Comparison of ENCODE assay signal across 16 mouse cellular contexts in the genomic region with DNA sequence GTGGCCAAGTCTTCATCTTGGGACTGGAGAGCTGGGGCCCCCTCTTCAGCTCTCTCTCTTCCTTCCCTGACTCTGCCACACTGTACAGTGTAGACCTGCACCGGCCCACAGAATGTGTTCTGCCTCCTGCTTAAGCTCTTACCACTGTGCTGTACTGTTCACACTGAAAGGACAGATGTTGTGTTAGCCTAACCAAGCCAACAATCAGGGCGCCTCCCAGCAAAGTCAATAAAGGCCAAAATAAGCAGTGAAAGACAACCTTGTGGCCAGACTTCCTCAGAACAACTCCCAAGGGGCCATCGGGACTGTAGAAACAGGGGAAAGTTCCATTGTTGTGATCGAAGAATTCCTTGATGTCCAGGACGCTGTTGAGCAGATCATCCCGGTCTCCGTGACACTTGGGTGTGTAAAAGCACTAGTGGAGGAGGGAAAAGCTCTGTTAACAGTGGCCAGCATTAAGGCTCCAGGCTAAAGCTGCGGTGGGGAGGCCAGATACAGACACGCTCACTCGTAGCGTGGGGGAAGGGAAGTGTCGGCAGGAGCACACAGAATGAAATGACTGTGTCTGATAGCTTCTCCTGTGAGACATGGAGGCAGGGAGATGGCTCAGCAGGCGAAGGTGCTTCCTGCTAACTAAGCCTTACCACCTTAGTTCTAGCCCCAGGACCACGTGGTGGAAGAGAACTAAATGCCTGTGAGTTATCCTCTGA. TPM values are rescaled to one million over a fixed set of nuclear protein-coding genes. Genes with fewer than 3 reads are reported as not detected.
DNase-seq lines count a peak whose midpoint lies in the region; ATAC-seq and TF ChIP-seq lines count a peak whose summit lies in the region.
"Had no signal": no experiment of that assay in that cellular context is flagged by ENCODE, and none has a peak within 500 bp of the region (broad histone marks: within the 10 kb centered on the region; RNA-seq: fewer than 3 reads in every experiment).

No protein-coding gene starts in this region.

- intact Hi-C loops in heart, postnatal 36 days (cut with DNase I): no loop called here
- intact Hi-C loops in left cerebral cortex, adult 2 months (cut with DNase I): loop anchor here (5.0 kb wide), 1 partner anchor 35 kb away; no protein-coding TSS in a partner anchor

- H3K9me3 ChIP-seq in lung, postnatal 0 days (ENCODE audit: low read length): no peaks in the 10 kb centered on the region
- H3K9me3 ChIP-seq: G1E; stomach, embryonic 15.5 days had no signal

- no peaks in the 10 kb centered on the region for H3K27me3 ChIP-seq in lung, postnatal 0 days (replicated peaks; ENCODE audit: insufficient read depth, low read length)
- H3K27me3 ChIP-seq: stomach, embryonic 15.5 days had no signal

- 61% methylated on average over 14 of the region's 14 CpGs for WGBS in lung, postnatal 0 days

- H3K27ac ChIP-seq in lung, postnatal 0 days (ENCODE audit: low read length): no peak overlapping the region
- no peak overlapping the region for H3K27ac ChIP-seq in left cerebral cortex, adult 2 months
- H3K27ac ChIP-seq: stomach, embryonic 15.5 days had no signal

- no peaks in the 10 kb centered on the region for H3K36me3 ChIP-seq in lung, postnatal 0 days (ENCODE audit: insufficient read depth, low read length)
- H3K36me3 ChIP-seq: G1E; stomach, embryonic 15.5 days had no signal

- DNase-seq in lung, postnatal 0 days (ENCODE audit: low spot score): no peak
- DNase-seq in lung, postnatal 36 days: no peak
- DNase-seq in heart, adult 9 months (ENCODE audit: low spot score in 2 of 2): peak; percentile 43 to 46
- peak; percentile 16 to 40 for DNase-seq in heart, postnatal 36 days
- DNase-seq in liver: no peak
- no peak for DNase-seq in Muller cell, postnatal 12 days (ENCODE audit: inconsistent ontology term)
- no peak for DNase-seq in left cerebral cortex, adult 2 months (ENCODE audit: extremely low spot score in 1 of 2, low spot score in 2 of 2)
- DNase-seq: cerebellum, adult 18-20 months; gastrocnemius, adult 2 months; layer of hippocampus, adult 9-11 months had no signal

- H3K4me2 ChIP-seq in lung, postnatal 0 days (replicated peaks; ENCODE audit: low read depth, low read length): no peak overlapping the region
- H3K4me2 ChIP-seq: stomach, embryonic 15.5 days had no signal

- no peak overlapping the region for H3K4me3 ChIP-seq in lung, postnatal 0 days (ENCODE audit: low read depth, low read length)
- H3K4me3 ChIP-seq in left cerebral cortex, adult 2 months: no peak overlapping the region
- H3K4me3 ChIP-seq: gastrocnemius, adult 2 months; stomach, embryonic 15.5 days had no signal

- no peak for TF ChIP-seq CTCF in lung, postnatal 0 days (IDR thresholded peaks at IDR 0.05)
- no peak for TF ChIP-seq CTCF in left cerebral cortex, adult 2 months (IDR thresholded peaks at IDR 0.05)

- H3K4me1 ChIP-seq in lung, postnatal 0 days (ENCODE audit: insufficient read depth, low read depth, low read length): no peaks in the 10 kb centered on the region

- H3K9ac ChIP-seq in lung, postnatal 0 days (replicated peaks; ENCODE audit: low read depth): no peak overlapping the region
- H3K9ac ChIP-seq: stomach, embryonic 15.5 days had no signal

- 0 out of 2 replicates have a peak, but pooled peaks have one; percentile 19 for ATAC-seq in lung, postnatal 0 days
- 0 out of 2 replicates have a peak, but pooled peaks have one; percentile 13 for ATAC-seq in neutrophil, adult 5-6 weeks (ENCODE audit: extremely low read depth, insufficient number of reproducible peaks, low FRiP score, poor library complexity, severe bottlenecking)

- no peak for TF ChIP-seq EP300 in lung, postnatal 0 days (IDR thresholded peaks at IDR 0.05)

RNA-seq across cellular contexts. Expression of gene Kcnmb3, which starts 19.7 kb away (rescaled TPM):
- 0.07 and 0.16 TPM in 2 replicates for polyA plus RNA-seq in lung, postnatal 0 days (2015; fragmentation: Nextera tagmentation; extraction: Ambion mirVana)
- not detected for total RNA-seq in heart, postnatal 36 days (2021)
- total RNA-seq in neutrophil, adult 5-6 weeks (2017): 0.37 and 0.58 TPM in 2 replicates
- not detected for total RNA-seq in left cerebral cortex, adult 2 months (2021)
- total RNA-seq: adrenal gland, adult 18-20 months; G1E; gastrocnemius, adult 2 months; monocyte, adult 5-6 weeks had no signal
- polyA plus RNA-seq: G1E; liver, embryonic 16.5 days had no signal

RNA-seq across cellular contexts. Expression of gene Zfp639, which starts 37.7 kb away (rescaled TPM):
- 28.9 and 33.9 TPM in 2 replicates for polyA plus RNA-seq in lung, postnatal 0 days (2015; fragmentation: Nextera tagmentation; extraction: Ambion mirVana)
- total RNA-seq in heart, postnatal 36 days (2021): 10 to 100 TPM; 27.3 to 31.6 TPM
- total RNA-seq in neutrophil, adult 5-6 weeks (2017): 52.8 and 83.5 TPM in 2 replicates
- total RNA-seq in left cerebral cortex, adult 2 months (2021): 10 to 100 TPM; 36.1 to 37.0 TPM

RNA-seq across cellular contexts. Expression of gene Mfn1, which starts 56.9 kb away (rescaled TPM):
- polyA plus RNA-seq in lung, postnatal 0 days (2015; fragmentation: Nextera tagmentation; extraction: Ambion mirVana): 19.5 and 22.1 TPM in 2 replicates
- 100 to 1,000 TPM; 432 to 477 TPM for total RNA-seq in heart, postnatal 36 days (2021)
- total RNA-seq in neutrophil, adult 5-6 weeks (2017): 68.8 and 70.3 TPM in 2 replicates
- total RNA-seq in left cerebral cortex, adult 2 months (2021): 100 to 1,000 TPM; 119 to 123 TPM

Comparison
In these comparisons a context has a peak if more than half of its experiments do, and no peak if none do; other contexts are left out.
1. DNase-seq: peak in heart, adult 9 months (2 of 2) and heart, postnatal 36 days (2 of 2); none in lung, postnatal 0 days (single experiment), lung, postnatal 36 days (single experiment), liver (single experiment), Muller cell, postnatal 12 days (single experiment) and left cerebral cortex, adult 2 months (0 of 2).